Mouse (Mus musculus) left cerebral cortex, postnatal 10 days (tissue): Measurements from ENCODE around the gene Slc43a1. TPM values are rescaled to one million over a fixed set of nuclear protein-coding genes. Genes with fewer than 3 reads are reported as not detected.
A peak's percentile ranks its signal among the peaks of the same experiment; 100 is the strongest.

ENCODE experiments used
- DNase-seq, 2 experiments: peaks; one replicate each; pipeline ENCODE4 v3.0.0; 2021 to 2022; ENCODE audit warnings: low spot score in 2 of 2, mixed read lengths in 1 of 2; ENCODE audit errors: extremely low spot score in 1 of 2
- intact Hi-C: fragments of 180-260 bp; cut with DNase I; formaldehyde crosslinking; loops from one replicate; pipeline ENCODE4 v1.15.1; 2025
- total RNA-seq, 2 experiments: library from RNA; stranded (reverse); gene quantifications; 2 replicates each; pipeline ENCODE4 v1.2.3; 2021

Slc43a1 gene
- total RNA-seq, 2 experiments from 2014 or later = 0.34 to 0.43 TPM

DNA sequence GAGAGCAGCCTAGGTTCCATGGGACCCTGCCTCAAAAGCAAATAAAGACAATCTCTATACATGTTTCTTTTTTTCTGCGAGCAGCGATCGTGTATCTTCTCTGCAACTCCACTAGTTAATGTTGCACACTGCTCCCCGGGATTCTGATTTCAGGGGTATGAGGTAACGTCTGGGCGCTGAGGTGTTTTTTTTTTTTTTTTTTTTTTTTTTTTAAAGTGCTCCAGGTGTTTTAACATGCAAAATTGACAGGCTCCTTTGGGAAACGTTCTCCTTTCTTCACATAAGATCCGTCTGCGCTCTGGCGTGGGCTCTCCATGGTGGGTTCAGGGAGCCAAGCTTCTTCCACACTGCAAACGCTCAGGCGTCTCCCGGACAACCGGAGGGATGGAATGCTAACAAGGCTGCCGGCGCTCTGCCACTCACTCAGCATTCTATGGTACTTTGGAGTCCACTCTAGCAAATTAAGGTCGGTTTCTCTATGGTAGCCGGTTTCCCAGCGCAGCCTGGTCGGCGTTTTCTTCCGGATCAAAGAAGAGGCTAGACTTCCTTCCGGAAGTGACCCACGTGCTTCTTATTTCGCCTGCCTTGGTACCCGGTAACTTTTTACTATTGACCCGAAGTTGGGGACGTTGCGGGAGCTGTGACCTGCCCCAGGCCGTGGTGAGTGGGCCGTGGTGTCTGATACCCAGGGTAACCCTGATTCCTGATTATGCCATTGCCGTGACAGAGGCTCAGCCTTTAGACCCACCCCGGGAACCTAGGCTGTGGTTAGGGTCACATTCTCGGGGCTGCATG lies 12.0 kb upstream of the Slc43a1 start, which contains the start of gene Timm10:
Gene Timm10, plus strand, starts transcription at position 510 of the 795 bp plus-strand sequence.
- peak; percentile 89 to 93 for DNase-seq
- intact Hi-C loops = no loop called here

GRCm38 (mm10) chr2:84827283-84827920 lies 11.2 kb upstream of the Slc43a1 start:
- intact Hi-C loops = no loop called here
- DNase-seq = no peak

DNA sequence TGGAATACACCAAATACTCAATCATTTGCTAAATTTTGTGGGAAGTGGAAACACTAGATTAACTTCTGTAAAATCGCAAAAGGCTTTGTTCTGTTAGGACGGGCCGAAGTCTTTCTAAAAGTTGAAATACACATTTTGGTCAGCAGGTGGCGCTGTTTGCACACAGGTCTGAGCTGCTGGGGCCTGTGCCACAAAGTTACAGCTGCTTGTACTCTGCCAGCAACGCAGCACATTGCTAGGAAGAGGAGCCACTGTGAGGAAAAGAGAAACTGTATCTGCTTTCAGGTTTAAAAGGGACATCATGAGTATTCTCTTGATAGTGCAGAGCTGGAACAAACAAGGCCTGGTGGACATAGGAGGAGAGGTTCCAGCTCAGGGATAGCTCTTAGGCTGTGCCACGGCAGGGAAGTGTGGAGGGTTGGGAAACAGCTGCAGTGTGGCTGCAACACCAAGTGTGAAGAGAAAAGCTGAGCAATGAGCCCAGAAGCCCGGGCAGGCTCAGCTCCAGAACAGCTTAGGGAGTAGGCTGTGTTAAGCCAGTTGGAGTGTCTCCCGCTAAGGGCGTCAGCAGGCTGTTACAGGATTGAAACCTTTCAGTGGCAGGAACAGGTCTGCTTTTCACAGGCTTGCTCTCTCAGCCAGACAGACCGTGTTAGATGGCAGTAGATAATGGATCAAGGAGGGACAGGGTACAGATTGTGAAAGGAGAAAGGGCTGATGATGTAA lies 6.8 kb upstream of the Slc43a1 start:
- peak; percentile 84 to 91 for DNase-seq
- intact Hi-C loops = loop anchor here (1.0 to 2.0 kb wide), 2 partner anchors 23 to 59 kb away; no protein-coding TSS in a partner anchor

DNA sequence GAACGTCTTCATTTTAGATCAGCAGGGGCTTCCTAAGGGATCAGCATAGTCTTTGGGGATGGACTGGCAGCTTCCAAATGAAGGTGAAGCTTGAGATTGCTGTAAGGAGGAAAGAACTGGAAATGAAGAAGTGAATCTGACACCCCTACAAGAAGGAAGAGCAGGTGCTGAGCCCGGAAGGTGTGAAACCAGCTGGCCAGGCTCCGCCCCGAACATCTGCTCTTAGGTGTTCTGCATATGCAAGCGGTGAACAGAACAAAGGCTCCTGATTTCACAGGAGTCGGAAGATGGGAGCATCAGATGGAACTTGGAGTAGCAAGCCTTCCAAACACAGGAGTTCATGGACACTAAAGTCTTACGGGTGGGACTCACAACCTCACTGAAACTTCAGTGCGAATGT lies 1.5 kb upstream of the Slc43a1 start:
- DNase-seq = no peak
- intact Hi-C loops = no loop called here

DNA sequence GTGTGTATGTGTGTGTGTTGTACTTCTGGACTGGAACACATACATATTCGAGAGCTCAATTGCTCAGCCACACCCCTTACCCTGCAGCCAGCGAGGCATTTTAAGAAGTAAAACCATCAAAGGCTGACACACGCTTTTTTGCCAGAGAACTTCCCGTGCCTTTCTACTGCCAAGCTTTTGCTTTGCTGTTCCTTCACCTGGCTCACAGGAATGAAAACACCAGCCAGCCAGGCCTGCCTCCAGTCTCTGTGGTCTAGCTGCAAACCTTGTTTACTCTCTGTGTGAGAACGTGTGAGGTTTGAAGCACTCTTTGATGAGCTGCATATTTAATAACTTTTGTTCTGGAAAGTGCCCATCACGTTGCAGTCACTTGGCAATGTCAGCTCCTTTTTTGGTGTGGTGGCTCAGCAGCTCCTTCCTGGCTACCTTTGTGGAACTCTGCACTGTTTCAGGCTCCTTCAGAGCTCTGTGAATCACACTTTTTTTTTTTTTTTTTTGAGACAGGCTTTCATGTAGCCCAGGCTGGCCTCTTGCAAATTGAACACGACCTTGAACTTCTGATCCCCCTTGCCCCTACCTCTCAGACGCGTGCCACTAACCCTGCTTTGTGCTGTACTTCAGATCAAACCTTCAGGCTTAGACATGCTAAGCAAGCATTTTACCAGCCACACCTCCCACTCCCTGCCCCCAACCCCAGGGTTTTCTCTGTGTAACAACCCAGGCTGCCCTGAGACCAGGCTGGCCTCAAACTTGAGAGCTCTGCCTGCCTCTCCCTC lies 645 bp upstream of the Slc43a1 start:
- intact Hi-C loops = no loop called here
- DNase-seq = no peak

- intact Hi-C loops = no loop called here
- no peak for DNase-seq
Observed at GRCm38 (mm10) chr2:84838993-84839980, 637 bp downstream of the Slc43a1 start.

DNA sequence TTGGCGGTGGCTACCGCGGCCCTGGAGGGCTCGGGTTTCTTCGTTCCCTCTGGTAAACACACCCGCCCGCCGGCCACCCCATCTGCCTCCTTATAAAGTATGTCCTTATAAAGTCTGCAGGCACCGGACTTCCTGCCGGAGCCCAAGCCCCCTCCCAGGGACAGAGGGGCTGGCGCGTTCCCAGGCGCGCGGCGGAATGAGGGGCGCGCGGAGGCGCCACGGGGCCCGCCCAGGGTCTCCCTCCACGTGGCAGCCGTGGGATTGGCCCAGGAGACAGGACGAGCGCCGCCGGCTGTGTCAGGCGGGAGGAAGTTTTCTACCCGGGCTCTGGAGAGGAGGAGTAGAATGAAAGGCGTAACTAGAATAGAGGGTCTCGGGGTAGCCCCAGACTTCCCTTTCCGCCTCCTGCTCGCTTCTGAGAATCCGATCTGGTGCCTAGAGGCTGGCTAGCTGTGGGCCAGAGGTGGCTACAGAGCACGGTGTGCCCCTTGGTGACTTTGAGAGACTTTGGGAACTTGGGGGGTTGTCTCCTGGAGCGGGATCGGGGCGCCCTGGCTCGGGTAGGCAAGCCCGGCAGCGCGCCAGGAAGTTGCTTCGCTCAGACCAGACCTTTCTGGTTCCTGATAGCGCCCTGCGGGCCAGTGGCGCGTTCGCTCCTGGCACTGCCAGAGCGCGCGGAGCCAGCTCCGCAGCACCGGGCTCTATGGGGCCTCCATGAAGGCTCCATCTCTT lies 1.5 kb downstream of the Slc43a1 start:
- DNase-seq = peak in 1 of 2 experiments; percentile 71
- intact Hi-C loops = no loop called here

DNA sequence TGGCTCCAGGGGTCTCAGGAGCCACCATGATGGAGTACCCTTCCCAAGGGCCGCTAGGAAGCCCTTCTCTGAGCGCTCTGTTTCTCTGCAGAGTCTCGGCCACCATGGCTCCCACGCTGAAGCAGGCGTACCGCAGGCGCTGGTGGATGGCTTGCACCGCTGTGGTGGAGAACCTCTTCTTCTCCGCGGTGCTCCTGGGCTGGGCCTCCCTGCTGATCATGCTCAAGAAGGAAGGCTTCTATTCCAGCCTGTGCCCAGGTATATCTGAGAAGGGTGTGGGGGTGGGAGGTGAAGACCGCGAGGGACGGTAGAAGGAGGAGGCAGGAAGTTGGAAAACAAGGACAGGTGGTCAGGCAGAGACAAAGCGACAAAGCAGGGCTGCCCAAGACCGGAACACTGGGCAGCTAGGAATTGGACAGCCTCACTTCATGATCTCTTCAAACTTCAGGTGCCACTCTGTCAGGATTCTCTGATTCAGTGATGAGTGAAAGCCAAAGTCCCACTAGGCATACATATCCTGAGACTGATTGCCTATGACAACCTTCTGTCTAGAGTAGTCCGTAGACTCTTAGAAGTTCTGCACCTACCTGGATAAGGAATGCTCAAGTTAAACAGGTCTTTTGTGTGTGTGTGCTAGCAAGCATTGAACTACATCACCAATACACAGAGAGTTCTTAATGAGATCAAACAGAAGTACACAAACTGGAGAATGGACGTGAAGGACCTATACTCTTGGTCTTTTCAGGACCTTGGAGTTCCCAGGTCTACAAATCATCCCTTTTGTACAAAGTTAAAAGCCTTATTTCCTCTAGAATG lies 2.3 kb downstream of the Slc43a1 start:
- no peak for DNase-seq
- intact Hi-C loops = no loop called here

DNA sequence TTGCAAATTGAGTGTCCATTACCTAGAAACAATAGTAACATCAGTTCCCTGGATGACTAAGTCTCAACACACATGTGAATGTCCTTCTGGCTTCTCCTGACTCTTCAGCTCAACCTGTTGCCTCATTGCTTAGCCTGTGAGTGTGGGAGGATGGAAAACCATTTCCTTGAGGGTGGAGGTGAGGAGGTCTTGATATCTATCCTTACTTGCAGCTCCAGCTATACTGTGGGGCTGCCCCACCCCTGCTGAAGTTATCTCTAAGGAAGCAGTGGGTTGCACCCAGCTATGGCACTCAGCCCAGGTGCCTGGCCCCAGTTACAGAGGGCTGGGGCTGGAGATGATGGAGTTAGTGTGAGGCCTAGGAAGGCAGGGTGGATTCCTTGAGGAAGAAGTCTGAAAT lies 3.3 kb downstream of the Slc43a1 start:
- DNase-seq = no peak
- intact Hi-C loops = no loop called here

DNA sequence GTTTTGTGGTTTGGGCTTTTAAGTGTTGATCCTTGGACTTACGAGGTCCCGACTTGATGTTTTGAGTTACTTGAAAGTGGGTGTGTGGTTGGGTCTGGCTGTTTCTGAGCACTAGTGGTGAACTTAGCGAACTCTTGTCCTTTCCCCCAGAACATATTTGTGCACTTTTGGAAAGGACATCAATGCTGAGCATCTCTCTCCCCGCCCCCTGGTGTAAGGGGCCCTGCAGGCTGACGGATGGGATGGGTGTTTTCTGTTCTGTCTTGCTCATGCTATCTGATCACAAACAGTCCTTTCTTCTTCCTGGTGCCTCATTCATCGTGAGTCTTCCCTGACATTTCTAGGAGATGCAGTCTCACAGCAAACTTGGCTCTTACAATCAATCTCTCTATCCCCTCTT lies 5.0 kb downstream of the Slc43a1 start:
- intact Hi-C loops = no loop called here
- no peak for DNase-seq

DNA sequence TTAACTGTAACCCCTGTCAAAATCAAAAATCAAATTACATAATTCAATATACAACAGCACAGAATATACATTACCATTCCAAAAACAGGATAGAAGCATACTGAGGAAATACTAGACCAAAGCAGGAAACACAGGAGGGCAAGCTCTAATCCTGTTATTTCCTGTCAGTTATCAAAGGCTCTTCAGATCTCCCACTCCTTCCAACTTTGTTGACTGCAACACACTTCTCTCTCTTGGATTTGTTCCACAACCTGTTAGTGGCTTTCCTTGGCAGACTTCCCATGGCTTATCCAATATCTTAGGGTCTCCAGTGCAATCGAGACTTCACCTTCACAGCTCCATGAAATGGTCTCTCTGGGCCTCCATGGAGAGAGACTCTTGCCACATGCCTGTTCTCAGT lies 6.6 kb downstream of the Slc43a1 start:
- intact Hi-C loops = no loop called here
- no peak for DNase-seq

DNA sequence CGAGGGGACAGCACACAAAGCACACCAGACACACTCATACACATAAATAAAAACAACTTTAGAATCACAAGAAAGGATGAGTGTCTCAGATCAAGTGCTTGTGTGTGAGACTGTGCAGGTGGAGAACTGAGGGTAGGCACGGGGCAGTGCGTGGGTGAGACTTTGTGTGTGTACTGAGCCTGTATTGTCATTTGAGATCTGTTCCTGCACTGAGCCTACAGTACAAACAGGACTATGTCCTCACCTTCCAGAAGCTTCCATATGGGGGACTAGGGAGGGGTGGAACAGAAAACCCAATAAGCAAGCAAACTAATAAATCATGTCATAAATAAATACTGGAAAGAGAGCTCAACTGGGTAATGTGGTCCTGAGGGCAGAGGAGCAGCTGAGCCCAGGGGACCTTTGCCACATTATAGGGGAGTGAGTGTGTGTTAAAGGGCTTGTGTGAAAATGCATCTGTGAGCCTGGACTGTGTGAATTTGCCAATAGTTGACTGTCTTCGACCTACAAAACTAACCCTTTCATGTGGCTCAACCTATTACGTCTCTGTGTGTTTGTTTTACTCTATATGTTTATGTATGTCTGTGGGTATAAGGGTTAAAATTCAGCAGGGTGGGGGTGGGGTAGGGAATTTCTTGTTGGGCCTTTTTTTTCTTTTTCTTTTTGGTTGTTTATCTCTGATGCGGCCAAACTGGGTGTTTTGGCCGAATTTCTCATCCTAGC lies 11.9 kb downstream of the Slc43a1 start:
- no peak for DNase-seq
- intact Hi-C loops = no loop called here

DNA sequence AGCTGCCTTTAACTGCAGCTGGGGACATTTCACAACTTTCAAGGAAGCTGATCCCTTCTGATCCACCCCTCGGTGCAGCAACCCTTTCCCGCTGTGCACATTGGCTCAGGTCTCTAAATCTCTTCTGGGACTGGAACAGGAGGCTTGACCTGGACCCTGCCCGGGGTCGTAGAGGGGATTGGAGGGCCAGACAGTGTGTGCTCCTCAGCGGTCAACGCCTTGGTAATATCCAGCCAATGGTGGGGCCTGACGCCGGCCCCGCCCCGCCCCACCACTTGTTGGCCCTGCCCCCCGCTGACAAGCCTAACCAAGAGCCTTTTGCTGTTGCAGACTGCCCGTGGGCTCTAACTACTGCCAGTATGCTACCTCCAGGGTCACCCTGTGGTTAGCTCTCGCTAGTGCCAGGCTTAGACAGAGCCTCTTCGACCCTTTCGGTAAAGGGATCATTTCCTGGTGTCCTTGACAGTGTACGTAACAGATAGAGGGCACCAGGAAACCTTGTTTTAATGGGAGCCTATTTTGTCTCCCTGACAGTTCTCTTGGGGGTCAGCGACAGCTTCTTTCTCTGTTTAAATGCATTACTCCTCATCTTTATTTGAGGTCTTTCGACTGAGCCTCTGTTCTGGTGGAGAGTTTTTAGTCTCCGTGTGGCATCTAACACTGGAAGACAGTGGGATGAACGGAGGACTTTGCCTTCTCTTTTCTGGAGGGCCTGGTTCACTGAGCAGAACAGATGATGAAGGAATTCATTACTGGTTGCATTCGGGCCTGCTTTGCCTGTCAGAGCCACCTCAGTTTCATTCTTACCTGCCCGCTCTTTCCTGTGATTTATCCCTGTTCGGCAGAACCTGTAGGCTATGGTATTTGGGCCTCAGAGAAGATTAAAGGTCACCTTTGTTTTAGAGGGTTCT lies 12.7 kb downstream of the Slc43a1 start:
- intact Hi-C loops = no loop called here
- DNase-seq = peak in 1 of 2 experiments; percentile 51

GRCm38 (mm10) chr2:84855732-84856131 lies 17.1 kb downstream of the Slc43a1 start:
- intact Hi-C loops = loop anchor here (1.0 kb wide), 1 partner anchor 24 kb away; no protein-coding TSS in a partner anchor
- peak in 1 of 2 experiments; percentile 62 for DNase-seq

DNA sequence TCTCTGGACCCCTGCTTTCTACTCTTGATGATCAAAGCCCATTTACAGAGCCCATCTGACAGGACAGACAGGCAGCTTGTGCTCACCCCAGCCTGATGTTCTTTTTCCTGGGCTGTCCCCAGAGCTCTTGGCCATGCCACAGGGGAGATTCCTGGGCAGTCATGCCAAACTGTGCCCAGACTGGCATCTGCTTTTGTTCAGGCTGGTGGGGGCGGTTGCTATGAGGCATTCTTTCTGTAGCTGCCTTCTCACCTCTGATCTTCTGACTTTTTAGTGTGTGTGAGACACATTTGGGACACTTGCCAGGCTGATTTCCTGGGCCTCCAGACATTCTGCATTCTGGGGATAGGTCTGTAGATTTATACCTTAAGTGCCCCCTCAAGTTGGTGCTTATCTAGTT lies 19.9 kb downstream of the Slc43a1 start:
- intact Hi-C loops = no loop called here

More for the DNA sequence above, 19.9 kb downstream of the Slc43a1 start:
- DNase-seq = no peak
